Mouse (Mus musculus) T-helper 17 cell (primary cell): ENCODE data around the gene Polr2f.

ENCODE experiments used
- in situ Hi-C, 2 experiments: fragments of 300-600 bp; cut with MboI, MseI; formaldehyde crosslinking; loops; 1 replicate in 1 of 2; 2 replicates in 1 of 2; pipeline ENCODE4 v1.15.1; 2025; ENCODE audit warnings: high pct_unique_total_duplicates in 2 of 2

Polr2f gene

GRCm38 (mm10) chr15:79155572-79155971 is 14.8 kb downstream of the Polr2f start:
- in situ Hi-C loops, result no loop called here

- in situ Hi-C loops, result no loop called here
These were observed 21.5 kb downstream of the Polr2f start for GRCm38 (mm10) chr15:79162301-79162700.

GRCm38 (mm10) chr15:79162822-79163221 is 22.0 kb downstream of the Polr2f start:
- in situ Hi-C loops, result no loop called here

DNA sequence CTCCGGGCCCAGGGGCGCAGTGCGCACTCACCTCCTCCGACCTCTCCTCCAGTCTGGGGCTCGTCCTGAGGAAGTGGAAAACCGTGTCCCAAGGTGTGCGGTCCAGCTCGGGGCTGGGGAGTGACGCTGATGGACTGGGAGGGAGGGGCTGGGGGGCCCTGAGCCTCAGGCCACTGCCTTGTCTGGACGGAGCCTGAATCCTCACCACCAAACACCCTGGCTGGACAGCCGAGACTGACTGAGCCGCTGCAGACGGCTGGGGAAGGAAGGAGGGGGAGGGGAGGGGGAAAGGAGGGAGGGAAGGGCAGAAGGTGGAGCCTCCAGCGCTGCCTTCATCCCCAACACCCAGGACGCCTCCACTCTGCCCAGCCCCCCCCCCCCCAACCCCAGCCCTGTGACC is 23.4 kb downstream of the Polr2f start:
- in situ Hi-C loops, result no loop called here

DNA sequence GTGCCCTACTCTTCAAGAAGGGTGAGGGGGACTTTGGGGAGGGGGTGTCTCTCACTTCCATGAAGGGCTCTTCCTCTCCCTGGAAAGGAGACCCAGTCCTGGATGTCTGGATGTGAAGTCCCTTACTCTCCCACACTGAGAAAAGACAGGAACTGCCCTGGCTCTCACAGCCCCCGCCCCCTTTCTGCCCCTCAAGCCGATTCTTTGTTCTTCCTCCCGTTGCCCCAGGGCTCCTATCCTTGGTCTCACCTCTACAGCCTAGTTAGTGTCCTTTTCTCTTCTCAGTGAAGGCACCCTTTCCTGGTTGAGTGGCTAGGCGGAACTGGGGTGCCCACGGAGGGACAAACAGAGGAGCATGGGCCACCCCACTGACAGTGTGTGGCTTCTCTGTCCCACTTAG is 24.3 kb downstream of the Polr2f start, which contains the start of gene Sox10:
Gene Sox10 (minus strand): TSS at position 101 of the 400 bp plus-strand sequence.
- in situ Hi-C loops, result no loop called here

GRCm38 (mm10) chr15:79166712-79167111 is 25.9 kb downstream of the Polr2f start:
- in situ Hi-C loops, result no loop called here

- in situ Hi-C loops, result no loop called here
These were observed 36.1 kb downstream of the Polr2f start for GRCm38 (mm10) chr15:79176905-79177304.

- in situ Hi-C loops, result no loop called here
These were observed 44.4 kb downstream of the Polr2f start for GRCm38 (mm10) chr15:79185213-79185612.

DNA sequence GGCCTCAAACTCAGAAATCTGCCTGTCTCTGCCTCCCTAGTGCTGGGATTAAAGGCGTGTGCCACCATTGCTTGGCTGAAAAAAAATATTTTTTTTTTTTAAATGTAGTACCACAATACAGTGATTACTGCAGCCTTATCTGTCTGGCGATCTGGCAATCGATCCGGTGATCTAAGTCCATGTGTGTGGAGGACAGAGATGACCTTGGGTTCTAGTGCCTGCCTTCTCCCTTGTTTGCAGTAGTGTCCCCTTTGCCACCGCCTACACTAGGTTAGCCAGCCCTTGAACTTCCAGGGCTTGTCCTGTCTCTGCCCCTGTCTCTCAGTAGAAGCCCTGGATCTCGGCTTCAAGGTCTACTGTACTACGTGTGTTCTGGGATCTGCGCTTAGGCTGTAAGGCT is 47.0 kb downstream of the Polr2f start:
- in situ Hi-C loops, result no loop called here

GRCm38 (mm10) chr15:79191426-79191825 is 50.6 kb downstream of the Polr2f start:
- in situ Hi-C loops, result no loop called here

- in situ Hi-C loops, result no loop called here
These were observed 51.6 kb downstream of the Polr2f start for GRCm38 (mm10) chr15:79192450-79192849.

DNA sequence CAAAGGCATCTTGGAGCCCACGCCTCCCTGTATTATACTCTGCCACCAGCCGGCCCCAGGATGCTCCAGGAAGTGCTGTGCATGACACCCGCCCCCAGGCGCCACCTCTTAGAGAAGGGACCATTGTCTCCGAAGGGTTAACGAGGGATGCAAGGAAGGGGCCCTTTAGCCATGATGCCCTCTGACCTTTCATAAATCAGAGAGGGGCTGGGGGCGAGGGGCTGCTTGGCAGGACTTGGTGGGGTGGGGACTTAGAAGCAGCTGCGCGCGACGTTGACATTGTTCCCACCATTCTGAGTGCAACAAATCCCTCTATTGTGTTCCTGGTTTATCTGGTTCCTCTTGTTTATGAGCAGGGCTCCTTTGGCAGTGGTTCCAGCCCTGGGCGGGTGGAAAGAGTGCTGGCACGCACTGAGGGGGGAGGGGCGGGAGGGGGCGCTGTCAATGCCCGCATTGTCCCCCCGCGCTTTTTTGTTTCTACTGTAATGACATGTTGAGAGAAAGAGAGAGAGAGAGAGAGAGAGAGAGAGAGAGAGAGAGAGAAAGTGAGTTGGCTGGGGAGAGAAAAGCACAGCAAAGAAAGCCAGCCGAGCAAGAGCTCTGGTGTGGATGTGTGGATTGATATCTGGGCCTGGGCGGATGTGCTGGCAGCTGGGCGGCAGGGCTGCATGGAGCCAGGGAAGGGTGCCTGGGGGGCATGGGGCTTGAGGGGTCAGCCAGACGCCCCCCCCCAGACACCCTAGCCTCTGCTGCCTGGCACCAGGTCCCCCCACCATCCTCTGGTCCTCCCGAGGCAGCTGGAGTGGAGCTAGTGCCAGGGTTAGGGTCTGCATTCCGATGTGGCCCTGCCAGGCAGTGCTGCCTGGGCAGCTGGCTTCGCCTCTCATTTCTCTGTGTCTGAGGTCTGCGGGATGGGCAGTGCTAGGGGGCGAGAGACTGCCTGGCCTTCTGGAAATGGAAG is 52.4 kb downstream of the Polr2f start:
- in situ Hi-C loops, result no loop called here

DNA sequence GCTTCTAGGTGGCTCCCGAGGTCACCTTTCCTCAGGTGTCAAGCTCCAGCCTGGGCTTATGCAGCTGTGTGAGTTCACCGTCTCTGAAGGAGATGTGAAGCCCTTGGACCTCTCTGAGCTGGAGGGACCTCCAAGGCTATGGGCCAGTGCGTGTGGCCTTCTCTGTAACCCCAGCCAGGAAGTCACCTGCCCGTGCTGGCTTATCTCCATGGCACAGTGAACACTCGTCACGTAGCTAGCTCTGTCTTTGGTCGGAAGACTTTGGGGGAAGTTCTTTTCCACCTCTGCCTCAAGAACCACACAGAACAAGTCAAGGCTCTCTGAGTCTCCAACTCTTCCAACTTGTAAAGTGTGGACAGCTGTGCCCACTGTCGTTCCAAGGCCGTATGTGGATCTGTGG is 53.2 kb downstream of the Polr2f start:
- in situ Hi-C loops, result no loop called here

DNA sequence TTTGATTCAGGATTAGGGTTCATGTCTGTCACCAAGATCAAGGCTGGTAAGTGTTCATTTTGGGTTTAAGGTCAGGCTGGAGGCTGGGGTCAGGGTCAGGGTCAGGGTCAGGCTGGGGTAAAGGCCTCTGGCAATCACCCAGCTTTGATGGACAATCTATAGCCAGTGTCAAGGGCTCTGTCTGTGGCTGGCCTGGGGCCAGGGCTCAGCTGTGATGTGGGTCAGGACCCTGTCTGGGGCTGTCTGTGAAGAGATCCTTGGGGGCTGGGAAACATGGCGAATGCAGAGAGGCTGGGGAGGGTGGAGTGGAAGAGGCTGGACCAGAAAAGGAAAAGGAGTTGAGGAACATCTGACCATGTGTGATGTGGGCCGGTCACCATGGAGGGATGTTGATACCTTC is 54.1 kb downstream of the Polr2f start:
- in situ Hi-C loops, result loop anchor here in 1 of 2 experiments (5.0 kb wide), 1 partner anchor 102 kb away; no protein-coding TSS in a partner anchor

- in situ Hi-C loops, result loop anchor here in 1 of 2 experiments (5.0 kb wide), 1 partner anchor 102 kb away; no protein-coding TSS in a partner anchor
These were observed 54.7 kb downstream of the Polr2f start for GRCm38 (mm10) chr15:79195492-79195891.

DNA sequence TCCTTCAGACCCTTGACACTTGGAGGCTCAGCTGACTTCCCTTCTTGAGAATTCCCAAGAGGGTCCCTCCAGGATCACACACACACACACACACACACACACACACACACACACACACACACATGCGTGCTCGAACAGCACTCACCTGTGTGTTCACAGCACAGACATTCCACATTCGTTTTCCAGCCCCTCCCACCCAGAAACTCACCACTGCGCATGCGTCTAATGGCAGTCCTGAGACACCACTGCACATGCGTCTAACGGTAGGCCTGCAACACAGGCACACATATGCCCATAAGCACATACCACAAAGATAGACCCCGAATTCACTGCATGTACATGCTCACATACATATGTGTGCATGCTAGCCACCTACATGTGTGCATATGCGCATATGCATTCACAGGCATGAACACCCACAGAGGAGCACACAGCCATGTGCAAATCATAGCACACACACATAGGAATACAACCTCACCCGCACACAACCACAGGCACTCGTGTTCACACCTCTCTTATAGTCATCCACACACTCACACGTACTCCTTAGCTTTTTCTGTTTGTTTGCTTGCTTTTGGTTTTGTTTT is 58.7 kb downstream of the Polr2f start:
- in situ Hi-C loops, result loop anchor here in 1 of 2 experiments (5.0 kb wide), 1 partner anchor 98 kb away; no protein-coding TSS in a partner anchor
